Mouse (Mus musculus): ENCODE results near the gene Ankrd66.
"Not testable (repeated sequence)": the region's sequence is repeated elsewhere in the genome, so short reads cannot be mapped to it uniquely, and the experiment has no call there.

Ankrd66 gene

DNA sequence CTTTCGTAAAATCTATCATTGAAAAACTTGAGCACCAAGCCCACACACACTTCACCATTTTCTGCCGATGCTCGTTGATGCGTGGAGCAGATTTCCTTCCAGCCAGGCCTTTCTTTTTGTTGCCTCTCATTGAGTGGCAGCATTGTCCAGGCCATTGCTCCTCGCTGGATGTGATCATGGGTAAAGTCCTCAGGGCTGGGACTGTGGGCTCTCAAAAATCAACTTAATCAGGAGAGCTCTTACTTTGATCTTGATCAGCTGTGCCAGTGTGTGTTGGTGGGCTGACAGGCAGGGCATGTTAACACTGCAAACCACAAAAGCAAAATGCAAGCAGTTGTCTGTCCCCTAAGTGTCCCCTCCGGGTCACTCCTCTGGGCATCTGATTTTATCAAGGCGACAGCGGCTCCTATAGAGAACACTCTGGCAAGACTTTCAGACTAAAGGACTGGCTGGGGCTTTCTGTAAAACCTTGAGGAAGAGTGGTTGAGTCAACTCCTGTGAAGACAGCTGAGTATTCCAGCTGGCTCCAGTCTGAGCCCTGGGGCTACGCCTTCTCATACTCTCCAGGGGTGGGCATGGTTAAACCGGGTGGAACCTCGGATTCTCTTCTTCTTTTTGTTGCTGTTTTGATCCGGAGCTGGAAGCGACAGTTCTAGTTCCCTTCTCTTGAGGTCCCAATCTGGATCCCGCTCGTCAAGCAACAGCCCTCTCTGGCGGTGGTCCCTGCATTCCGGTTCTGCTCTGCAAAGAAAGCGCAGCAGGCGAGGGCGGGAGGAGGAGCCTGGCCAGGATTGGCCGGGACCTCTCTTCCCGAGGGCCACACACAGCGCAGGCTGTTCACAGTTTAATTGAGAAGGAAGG is 8.8 kb downstream of the Ankrd66 start:
- DNase-seq: no peak

DNA sequence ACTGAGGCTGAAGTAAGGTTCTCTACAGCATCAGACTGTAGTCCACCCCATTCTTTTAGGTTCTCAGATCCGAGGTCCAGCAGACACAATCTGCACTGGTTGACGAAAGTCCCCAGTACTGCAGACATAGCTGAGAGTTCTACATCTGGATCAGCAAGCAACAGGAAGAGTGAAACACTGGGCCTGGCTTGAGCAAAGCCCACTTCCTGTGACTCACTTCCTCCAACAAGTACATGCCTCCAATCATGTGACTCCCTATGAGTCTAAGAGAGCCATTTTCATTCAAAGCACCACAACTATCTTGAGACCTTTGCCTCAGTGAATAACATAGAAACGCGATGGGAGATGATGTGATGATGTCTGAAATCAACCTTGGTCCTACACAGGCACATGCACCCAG is 12.2 kb downstream of the Ankrd66 start:
- no peak for DNase-seq

DNA sequence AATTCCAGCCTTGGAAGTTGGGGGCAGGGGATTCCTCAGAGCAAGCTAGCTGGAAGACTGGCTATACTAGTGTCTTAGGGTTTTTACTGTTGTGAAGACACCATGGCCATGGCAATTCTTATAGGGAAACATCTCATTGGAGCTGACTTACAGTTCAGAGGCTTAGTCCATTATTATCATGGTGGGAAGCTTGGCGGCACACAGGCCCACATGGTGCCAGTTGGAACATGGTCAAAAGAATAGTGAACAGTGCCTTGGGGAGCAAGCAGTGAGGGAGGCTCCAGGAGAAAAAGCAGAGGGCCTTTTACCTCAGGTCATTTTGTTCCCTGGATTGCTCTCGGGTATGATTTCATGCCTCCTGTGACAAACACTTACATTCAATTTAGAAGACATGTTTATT is 12.9 kb downstream of the Ankrd66 start:
- no peak for DNase-seq

DNA sequence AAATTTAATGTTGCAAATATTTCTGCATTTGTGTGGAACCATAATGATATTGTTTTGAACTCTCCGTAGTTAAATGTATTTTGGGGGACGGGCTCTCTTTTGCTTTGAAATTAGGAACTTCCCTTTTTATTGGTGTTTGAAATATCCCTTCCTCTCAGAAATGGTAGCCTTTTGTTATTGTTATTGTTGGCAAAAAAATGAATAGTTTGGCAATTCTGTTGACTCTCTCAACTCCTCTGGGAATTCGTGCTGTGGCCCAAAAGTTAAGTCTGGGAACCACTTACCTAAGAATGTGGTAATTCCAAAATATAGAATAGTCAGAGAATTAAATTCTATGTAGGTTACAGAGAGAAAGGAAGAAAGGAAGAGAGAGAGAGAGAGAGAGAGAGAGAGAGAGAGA is 23.3 kb downstream of the Ankrd66 start:
- DNase-seq: no peak

DNA sequence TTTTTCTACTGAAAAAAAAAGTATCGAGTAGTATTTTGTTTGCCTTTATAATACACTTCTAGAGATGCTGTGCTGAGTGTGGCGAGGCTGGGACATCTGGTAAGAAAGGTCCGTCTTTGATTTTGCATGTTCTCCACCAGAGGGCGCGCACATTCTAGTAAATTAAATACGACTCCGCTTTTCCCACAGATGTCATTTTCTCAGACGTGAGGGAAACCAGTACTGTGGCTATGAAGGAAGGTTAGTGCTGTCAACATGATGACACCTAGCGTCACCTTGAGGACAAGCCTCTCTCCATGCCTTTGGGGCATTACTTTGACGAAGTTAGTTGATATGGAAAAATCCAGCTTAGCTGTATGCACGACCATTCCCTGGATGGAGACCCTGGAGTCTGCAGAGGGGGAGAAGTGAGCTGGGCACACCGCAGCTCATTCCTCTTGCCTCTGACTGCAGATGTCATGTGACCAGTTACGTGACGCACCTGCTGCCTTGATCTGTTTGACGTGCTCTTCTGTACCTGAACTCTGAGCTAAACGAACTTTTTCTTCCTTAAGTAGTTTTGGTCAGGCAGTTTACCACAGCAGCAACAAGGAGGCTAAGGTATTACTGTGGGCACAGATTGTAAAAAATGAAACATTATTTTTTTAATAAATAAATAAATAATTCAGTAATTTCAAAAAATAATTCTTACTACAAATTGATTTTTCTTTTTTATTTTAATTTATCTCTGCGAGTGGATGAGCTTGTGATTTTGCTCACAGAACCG is 24.6 kb downstream of the Ankrd66 start:
- peak; percentile 23 for DNase-seq

DNA sequence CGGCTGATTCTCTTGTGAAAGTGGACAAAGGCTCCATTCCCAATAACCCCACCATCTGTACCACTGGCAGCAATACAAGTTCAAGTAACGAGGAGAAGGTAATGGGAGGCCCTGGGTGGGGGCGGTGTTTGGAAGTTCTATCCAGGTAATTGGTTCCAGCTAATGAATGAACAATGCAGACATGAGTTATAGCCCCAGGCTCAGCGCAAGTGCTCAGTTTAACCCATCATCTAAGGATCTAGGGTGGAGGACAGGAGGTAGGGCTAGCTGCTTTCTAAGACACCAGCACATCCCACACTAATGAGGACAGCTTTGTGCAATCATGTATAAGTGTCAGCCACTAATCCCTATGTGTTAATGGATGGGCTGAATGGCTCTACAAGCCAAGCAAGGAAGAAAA is 32.7 kb downstream of the Ankrd66 start:
- no peak for DNase-seq

DNA sequence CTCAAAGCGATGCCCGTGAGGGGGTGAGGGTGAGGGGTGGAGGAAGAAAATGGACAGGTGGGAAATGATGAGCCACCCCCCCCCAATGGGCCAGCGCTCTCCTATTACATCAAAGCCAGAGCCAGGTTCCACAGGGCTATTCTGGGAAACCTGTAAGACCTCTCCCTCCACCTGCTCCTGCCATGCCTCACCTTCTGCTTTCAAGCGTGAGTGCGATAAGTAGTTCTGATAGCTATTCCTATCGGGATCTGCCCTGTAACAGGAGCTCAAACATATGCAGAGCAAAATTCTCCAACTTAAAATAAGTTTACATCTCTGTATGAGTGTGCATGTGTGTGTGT is 38.9 kb downstream of the Ankrd66 start:
- DNase-seq: no peak

DNA sequence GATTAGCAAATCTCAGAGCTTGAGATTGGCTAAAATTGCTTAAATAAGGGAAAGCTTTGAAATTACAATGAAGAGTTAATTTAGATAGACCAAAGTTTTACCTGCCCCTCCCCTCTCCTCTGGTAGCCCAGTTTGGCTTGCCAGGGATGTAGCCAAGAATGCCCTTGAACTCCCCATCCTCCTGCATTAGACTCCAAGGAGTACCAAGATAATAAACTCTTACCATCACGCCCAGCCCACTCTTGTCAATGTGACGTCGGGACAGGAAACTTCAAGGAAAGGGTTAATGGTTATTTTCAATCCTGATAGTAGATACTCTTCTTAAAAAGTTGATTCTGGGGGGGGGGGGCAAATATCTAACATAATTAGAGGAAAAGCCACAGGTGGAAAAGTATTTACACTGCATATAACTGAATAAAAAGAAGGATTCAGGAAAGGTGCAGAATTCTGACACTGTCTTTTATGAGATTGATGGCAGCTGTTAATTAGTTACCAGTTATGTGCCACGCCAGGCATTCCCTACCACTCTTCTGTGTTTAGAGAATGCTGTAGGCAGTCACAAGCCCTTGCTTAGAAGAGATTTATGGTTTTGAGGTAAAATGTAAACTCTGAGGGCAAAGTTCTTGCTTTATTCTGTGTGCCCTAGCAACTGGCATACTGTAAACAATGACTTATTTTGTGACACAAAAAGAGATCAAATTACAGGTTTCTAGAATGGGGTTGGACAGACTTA is 39.4 kb downstream of the Ankrd66 start:
- DNase-seq: no peak

DNA sequence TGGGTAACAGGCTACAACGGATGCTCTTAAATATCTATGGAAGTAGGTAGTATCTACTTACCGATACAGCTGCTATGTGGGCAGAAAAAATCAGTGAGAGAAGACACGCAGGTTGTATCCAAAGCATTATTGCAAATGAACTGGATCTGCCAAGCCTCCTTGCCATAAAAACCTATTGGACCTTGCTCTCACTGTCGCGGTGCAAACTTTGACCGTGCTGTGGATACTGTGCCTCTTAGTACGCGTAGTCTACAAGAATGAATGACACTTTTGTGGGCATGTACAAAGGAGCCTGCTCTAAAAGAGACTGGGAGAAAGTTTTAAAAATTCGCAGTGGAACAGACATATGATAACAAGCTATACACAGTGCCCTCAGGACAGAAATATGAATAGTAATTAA is 40.8 kb downstream of the Ankrd66 start, which contains the start of gene Mep1a:
Gene Mep1a, minus strand, starts transcription at position 221 of the 400 bp plus-strand sequence.
- DNase-seq: no peak

DNA sequence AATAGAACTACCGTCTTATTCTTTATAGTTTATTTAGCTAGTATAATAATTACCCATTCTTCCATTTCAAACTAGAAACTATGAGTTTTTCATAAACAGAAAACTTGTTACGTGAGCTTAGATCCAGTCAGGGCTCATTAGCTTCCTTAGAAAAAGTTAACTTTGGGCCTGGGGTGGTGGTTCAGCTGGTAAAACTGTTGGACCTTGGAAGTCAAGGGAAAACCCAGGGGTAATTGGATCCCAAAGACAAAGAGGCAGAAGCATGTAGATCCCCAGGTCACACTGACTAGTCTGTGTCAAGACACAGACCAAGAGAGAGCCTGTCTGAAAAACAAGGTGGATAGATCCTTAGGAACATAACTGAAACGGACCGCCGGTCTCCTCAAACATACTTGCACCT is 41.8 kb downstream of the Ankrd66 start:
- no peak for DNase-seq

DNA sequence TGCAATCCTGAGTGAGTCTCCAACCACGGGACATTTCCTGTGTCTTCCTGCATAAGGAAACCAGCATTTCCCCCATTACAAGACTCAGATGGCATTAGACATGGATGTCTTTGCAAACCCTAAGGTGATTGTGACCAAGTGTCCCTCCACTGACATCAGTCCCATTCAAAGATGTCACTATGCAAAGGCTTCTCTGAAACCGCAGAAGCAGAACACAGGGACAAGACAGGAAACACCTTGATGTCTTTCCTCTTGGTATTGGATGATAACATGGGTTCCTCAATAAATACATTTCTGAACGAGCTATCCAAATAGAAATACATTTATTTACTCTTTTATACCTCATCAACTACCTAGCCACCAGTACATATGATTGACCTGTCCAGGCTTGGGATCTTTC is 42.2 kb downstream of the Ankrd66 start:
- no peak for DNase-seq

DNA sequence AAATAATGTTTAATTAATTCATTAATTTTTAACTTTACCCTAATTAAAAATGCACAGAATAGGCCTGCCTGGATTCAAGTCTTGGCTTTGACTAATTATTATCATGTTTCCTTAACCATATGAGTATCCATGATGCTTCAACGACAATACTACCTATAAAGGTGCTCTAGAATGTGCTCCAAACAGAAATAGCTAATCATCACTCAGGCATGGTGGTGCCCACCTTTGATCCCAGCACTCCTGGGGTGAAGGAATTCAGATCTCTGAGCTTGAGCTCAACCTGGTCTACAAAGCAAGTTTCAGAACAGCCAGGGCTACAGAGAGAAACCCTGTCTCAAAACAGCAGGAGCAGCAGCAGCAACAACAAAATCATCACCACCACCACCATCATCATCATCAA is 42.9 kb downstream of the Ankrd66 start:
- DNase-seq: no peak

DNA sequence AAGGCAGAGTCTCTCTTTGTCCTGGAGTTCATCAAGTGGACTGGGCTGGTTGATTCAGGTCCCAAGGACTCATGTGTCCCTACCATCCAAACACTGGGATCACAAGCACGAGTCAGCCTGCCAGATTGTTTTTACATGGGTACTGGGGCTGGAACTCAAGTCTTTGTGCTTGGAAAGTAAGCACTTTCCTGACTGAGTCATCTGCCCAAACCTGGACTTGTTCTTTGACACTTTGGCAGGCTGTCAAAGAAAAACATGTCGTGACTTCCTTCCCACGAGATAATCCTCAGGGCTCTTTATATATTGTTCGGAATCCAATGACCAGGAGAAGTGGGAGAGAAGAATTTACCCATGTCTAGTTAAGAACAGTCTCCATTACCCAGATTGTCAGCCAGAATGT is 45.9 kb downstream of the Ankrd66 start:
- no peak for DNase-seq

DNA sequence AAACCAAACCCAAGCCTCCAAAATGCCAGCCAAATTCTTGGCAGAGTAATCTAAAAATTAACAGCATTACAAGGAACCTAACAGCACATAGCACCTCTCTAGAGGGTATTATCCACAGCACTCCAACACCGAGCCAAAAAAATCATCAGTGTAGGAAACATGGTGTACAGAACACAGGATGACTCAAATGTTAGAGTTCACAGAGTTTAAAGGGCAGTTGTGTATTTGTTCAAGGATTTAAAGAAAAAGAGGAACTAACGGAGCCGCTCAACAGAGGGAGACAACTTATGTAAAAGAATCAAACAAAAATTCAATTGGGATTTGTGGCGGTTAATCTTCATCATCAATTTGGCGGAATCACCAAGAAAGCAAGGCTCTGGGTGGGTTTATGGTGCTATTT is 47.9 kb downstream of the Ankrd66 start:
- no peak for DNase-seq

DNA sequence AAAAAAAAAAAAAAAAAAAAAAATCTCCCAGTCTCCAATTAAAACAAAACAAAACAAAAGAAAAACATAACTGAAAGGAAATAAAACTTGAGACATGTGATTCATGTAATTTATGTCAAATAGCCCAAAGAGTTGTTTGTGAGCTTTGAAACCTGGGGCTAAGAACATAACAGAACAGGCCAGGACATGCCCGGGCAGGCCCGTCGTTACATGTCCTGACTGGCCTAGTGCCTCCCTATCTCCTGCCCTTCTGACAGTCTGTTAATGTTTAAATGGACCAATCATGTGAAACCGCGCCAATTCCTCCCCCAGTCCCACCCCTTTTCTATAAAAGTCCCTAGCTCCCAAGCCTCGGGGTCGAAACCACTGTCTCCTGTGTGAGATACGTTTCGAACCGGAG is 53.1 kb downstream of the Ankrd66 start:
- DNase-seq: not testable (repeated sequence)

DNA sequence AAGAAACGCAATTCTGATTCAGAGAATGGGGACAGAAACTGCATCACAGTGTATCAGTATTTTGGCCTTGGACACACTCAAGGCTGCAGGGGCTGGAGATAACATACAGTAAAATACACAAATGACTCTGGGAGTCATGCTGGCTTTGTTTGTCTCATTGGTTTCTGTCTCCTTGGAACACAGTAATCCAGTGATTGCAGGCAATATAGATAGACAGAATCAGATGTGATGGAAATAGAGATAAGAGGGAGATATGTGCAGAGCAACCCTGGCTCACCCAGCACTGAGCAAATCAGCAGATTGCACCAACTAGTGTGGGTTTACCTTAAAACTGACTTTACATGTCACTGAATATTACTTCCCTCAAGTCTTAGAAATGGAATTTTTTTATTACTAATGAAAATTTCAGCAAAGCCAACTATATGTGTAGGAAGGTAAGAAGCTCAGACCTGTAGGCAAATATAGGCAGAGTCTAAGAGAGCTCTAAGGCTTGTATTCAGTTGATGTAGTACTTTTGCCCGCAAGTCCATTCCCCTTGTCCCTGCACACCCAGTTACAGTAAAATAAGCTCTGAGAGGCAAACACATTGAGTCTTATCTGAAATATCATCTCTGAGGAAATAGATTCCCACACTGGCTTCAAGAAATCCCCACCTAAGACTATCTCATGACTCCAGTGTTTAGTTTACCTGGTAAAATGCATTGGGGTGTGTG is 54.8 kb downstream of the Ankrd66 start:
- DNase-seq: no peak

DNA sequence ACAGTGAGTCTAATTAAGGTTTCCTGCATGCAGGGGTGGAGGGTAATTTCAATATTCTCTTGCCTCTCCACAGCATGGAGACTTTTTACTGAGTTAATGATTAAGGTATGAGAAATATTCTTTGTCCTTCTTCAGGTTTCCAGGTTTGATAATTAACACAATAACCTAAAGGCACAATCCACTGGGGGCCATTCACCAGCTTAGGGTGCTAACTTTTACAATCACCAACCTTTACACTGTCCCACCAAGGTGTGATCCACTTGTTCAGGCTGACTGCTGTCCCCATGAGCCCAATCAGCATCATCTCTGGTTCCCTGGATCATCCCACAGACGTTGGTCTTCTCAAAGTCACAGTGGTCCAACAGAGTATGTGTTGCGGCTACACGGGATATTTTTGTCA is 57.5 kb downstream of the Ankrd66 start:
- DNase-seq: no peak
